Mouse (Mus musculus) intestine, embryonic 16.5 days (tissue): ENCODE results near the gene Magi2. TPM values are rescaled to one million over a fixed set of nuclear protein-coding genes. Genes with fewer than 3 reads are reported as not detected.

Source experiments
- ATAC-seq: fragments of 200-750 bp; cut with Nextera tagmentation; 2 replicates; pipeline ENCODE4 v1.8.0; 2017; ENCODE audit warnings: moderate TSS enrichment, moderate library complexity
- H3K27ac ChIP-seq: fragments of 300-500 bp; sonication (generic); 2 replicates; pipeline ENCODE4 v1.5.1; 2014; ENCODE audit warnings: mild to moderate bottlenecking, low read length
- H3K27me3 ChIP-seq: fragments of 300-500 bp; sonication (generic); replicated peaks from 2 replicates; pipeline ENCODE4 v1.6.1; 2014; ENCODE audit warnings: low read length, control low read depth, mixed read lengths; ENCODE audit not compliant: control insufficient read depth, insufficient read depth
- H3K36me3 ChIP-seq: fragments of 300-500 bp; sonication (generic); 2 replicates; pipeline ENCODE4 v1.6.1; 2014; ENCODE audit warnings: low read length, control low read depth; ENCODE audit not compliant: control insufficient read depth, insufficient read depth
- H3K4me1 ChIP-seq: fragments of 300-500 bp; sonication (generic); 2 replicates; pipeline ENCODE4 v1.6.1; 2014; ENCODE audit warnings: low read length, control low read depth, mixed read lengths; ENCODE audit not compliant: control insufficient read depth, insufficient read depth
- H3K4me2 ChIP-seq: fragments of 300-500 bp; sonication (generic); 2 replicates; pipeline ENCODE4 v1.6.1; 2014; ENCODE audit warnings: low read depth, low read length, control low read depth
- H3K4me3 ChIP-seq: fragments of 300-500 bp; sonication (generic); 2 replicates; pipeline ENCODE4 v1.5.1; 2014; ENCODE audit warnings: mild to moderate bottlenecking, low read length
- H3K9ac ChIP-seq: fragments of 300-500 bp; sonication (generic); 2 replicates; pipeline ENCODE4 v1.6.1; 2014; ENCODE audit warnings: low read depth, low read length
- H3K9me3 ChIP-seq: fragments of 300-500 bp; sonication (generic); 2 replicates; pipeline ENCODE4 v1.6.1; 2016; ENCODE audit warnings: low read length, control low read depth; ENCODE audit not compliant: control insufficient read depth
- WGBS: fragments of 180-500 bp; shearing (Covaris S2); extraction: QIAGEN DNeasy Blood & Tissue Kit; methylation state at CpG from one replicate; pipeline ENCODE4 v1.1.7; 2014; 5-methylcytosine and 5-hydroxymethylcytosine counted together
- polyA plus RNA-seq: library from polyadenylated mRNA; unstranded; fragments of >200 nt; fragmentation: Nextera tagmentation; extraction: Ambion mirVana; gene quantifications from 2 replicates; pipeline ENCODE4 v1.2.1, GENCODE M21; 2015

The Magi2 gene
- polyA plus RNA-seq, 1 experiment from 2014 or later: 3.0 TPM

DNA sequence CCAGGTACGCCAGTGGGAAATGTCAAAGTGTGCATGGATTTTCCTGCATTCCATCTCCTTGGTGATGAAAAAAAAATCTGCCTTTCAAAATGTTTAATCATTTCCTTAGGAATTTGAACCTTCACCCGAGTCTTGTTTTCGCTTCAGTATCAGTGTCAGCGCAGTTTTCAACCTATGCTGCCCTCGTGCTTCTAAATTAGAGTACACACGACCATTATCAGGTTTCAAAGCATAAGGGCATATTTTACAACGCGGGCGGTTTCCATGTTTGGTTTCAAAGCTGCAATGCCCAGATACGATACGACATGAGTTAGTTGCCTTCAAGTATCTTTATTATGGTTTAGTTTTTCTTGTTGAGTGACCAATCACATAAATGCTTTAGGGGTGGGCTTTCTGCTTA lies 1067.7 kb downstream of the Magi2 start:
- H3K36me3 ChIP-seq: no peaks in the 10 kb centered on the region
- no peaks in the 10 kb centered on the region for H3K9me3 ChIP-seq
- peak; percentile 67 for ATAC-seq
- H3K27me3 ChIP-seq: no peaks in the 10 kb centered on the region
- H3K4me3 ChIP-seq: no peak overlapping the region
- H3K4me1 ChIP-seq: no peaks in the 10 kb centered on the region
- WGBS: 41% methylated on average over 11 of the region's 11 CpGs
- no peak overlapping the region for H3K27ac ChIP-seq
- no peak overlapping the region for H3K9ac ChIP-seq
- H3K4me2 ChIP-seq: no peak overlapping the region; the same call in 1 of the 2 replicates

DNA sequence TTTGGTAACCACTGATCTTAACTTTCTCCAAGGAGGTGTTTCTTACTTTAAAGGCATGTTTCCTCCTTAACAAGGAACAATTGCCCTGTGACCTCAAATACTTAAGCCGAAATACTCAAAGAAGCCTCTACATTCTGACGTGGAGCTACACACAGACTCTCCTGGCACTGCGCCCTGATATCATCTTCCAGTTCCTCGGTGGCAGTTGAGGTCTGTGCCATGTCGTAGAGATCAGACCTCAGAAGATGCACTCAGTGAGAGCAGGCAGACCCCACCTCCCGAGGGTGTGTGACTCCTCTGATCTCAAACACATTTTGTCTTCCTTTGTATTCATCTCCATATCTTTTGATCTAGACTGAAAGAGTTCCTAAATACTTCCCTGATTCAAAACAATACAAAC lies 1073.0 kb downstream of the Magi2 start:
- H3K36me3 ChIP-seq: no peaks in the 10 kb centered on the region
- H3K9ac ChIP-seq: no peak overlapping the region
- no peak overlapping the region for H3K4me3 ChIP-seq
- H3K9me3 ChIP-seq: no peaks in the 10 kb centered on the region
- H3K27ac ChIP-seq: no peak overlapping the region
- 66% methylated on average over 6 of the region's 6 CpGs for WGBS
- H3K27me3 ChIP-seq: no peaks in the 10 kb centered on the region
- no peak for ATAC-seq
- no peak overlapping the region for H3K4me2 ChIP-seq
- no peaks in the 10 kb centered on the region for H3K4me1 ChIP-seq

DNA sequence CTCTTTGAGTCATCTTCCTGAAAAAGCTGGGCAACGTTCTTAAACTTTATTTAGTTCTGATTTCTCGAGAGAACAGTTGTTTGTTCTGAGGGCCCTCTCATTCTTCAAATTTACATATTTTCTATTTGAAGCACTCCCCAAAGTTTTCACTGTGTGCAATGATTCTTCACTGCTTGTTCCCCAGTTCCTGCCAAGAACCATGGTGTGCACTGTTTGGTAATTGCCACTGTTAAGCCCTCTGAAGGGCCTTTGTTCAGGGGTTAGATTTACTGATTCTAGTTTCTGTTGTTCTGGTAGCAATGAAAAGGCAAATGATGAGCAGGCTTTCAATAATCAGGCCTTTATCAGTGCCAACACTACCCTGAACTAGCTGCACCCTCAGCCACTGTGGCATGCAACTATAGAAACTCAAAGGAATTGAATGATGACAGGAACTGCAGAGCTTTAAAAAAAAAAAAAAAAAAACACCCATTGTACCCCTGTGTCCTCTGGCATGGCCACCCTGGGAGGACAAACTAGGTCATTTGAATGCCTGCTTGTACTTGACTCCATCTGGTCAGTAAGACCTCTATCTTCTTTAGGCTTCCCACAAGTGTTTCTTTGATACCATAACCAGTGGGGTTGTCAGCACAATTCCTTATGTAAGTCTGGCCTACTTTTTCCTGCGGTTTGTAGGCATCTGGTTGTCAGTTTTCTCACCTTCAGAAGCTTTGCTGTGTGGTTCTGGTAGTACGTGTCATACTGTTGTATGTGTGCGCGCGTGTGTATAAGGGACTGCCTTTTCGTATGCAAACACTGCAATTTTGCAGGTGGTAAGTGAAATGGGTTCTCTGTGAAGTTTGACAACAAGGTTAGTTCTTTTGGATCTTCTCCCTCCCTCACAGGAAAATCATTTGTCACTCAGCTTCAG lies 1076.5 kb downstream of the Magi2 start:
- H3K9ac ChIP-seq: no peak overlapping the region
- no peaks in the 10 kb centered on the region for H3K27me3 ChIP-seq
- no peak overlapping the region for H3K4me3 ChIP-seq
- H3K4me2 ChIP-seq: no peak overlapping the region
- no peaks in the 10 kb centered on the region for H3K4me1 ChIP-seq
- WGBS: 85% methylated on average over 8 of the region's 8 CpGs
- no peak overlapping the region for H3K27ac ChIP-seq
- H3K9me3 ChIP-seq: no peaks in the 10 kb centered on the region
- H3K36me3 ChIP-seq: no peaks in the 10 kb centered on the region
- ATAC-seq: no peak

DNA sequence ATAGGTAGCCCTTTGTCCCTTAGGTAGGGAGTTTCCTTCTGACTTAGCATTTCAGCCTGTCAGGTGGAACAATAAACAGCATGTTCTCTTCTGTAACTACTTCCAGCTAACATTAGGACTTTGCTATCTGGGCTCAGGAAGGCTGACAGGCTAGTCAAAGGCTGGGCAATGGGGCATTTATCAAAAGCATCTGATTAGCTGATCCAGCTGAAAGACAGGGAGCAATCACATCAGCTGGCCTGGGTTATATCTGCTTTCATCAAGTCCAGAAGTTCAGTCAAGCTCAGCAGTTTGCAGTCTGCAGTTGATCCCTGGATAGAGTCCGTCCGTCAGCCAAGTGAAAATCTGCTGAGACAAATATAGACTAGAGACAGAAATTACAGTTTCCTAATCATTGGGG lies 1094.1 kb downstream of the Magi2 start:
- peak; percentile 38; the same call in 1 of the 2 replicates for ATAC-seq
- H3K4me2 ChIP-seq: no peak overlapping the region
- H3K4me3 ChIP-seq: no peak overlapping the region
- H3K4me1 ChIP-seq: no peaks in the 10 kb centered on the region
- H3K27me3 ChIP-seq: no peaks in the 10 kb centered on the region
- WGBS: 70% methylated on average over 2 of the region's 2 CpGs
- H3K27ac ChIP-seq: no peak overlapping the region
- H3K9ac ChIP-seq: no peak overlapping the region
- no peaks in the 10 kb centered on the region for H3K36me3 ChIP-seq
- H3K9me3 ChIP-seq: no peaks in the 10 kb centered on the region

DNA sequence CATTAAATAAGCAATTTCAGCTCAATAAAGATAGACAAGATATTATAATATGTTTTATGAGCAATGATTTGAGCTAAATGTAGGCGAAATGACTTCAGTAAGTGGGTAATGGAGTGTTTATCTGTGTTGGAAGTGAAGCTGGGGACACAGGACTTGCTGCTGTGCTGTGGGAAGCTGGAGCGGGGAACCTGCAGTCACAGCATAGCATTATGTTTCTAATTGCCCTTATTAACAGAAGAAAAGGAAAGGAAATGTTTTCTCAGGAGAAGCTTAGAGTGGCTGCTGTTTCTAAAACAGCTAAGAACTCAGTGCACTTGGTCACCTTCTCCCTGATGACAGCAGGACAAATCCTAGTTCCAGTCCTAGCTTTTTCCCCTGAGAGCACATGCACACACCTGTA lies 1098.5 kb downstream of the Magi2 start:
- no peaks in the 10 kb centered on the region for H3K36me3 ChIP-seq
- no peak overlapping the region for H3K4me3 ChIP-seq
- 58% methylated on average over 2 of the region's 2 CpGs for WGBS
- no peaks in the 10 kb centered on the region for H3K27me3 ChIP-seq
- H3K27ac ChIP-seq: no peak overlapping the region
- ATAC-seq: no peak
- no peak overlapping the region for H3K9ac ChIP-seq
- H3K4me2 ChIP-seq: no peak overlapping the region
- H3K4me1 ChIP-seq: no peaks in the 10 kb centered on the region
- no peaks in the 10 kb centered on the region for H3K9me3 ChIP-seq

DNA sequence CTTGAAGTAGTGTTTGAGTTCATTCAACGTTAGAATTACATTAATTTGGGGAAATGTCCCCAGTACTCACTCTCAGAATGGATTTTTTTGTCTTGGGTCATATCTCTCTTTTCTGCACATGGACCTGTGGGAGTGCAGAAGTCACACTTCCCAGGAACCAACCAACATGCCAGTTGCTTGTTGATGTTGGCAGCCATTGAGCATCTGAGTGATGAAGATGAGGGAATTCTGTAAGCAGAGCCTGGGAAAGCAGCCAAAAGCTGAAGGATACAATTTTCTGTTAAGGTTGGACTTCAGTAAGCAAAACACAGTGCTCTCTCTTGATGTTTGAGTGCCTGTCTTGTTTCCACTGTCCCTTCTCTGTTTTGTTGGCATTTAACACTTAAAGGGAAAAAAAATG lies 1102.1 kb downstream of the Magi2 start:
- Histone ChIP-seq H3K27me3 (no peaks in the 10 kb centered on the region), H3K4me1 (no peaks in the 10 kb centered on the region), H3K27ac (no peak overlapping the region), H3K9me3 (no peaks in the 10 kb centered on the region), H3K36me3 (no peaks in the 10 kb centered on the region), H3K4me2 (no peak overlapping the region), H3K9ac (no peak overlapping the region), H3K4me3 (no peak overlapping the region)
- 43% methylated on average over 1 of the region's 1 CpGs for WGBS
- ATAC-seq: no peak

DNA sequence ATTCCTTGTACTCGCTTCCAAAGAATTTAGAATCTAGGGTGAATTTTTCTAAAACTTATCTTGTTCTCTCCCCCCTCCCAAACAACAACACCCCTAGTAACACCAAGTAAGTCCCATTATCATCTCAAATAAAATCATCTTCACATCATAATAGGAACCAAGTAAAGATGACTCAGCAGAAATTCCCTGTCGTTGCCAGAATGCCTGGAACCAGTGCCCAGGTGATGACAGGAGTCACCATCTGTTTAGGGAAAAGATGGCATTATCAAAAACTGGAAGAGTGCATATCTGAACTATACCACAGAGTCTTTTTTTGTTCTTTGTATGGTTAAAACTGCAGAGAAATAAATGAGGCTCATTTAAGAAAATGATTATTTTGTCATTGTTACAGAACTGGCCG lies 1103.2 kb downstream of the Magi2 start:
- H3K4me2 ChIP-seq: no peak overlapping the region
- no peaks in the 10 kb centered on the region for H3K9me3 ChIP-seq
- H3K36me3 ChIP-seq: no peaks in the 10 kb centered on the region
- no peaks in the 10 kb centered on the region for H3K27me3 ChIP-seq
- ATAC-seq: no peak
- 73% methylated on average over 3 of the region's 3 CpGs for WGBS
- no peak overlapping the region for H3K9ac ChIP-seq
- no peak overlapping the region for H3K4me3 ChIP-seq
- no peaks in the 10 kb centered on the region for H3K4me1 ChIP-seq
- H3K27ac ChIP-seq: no peak overlapping the region

DNA sequence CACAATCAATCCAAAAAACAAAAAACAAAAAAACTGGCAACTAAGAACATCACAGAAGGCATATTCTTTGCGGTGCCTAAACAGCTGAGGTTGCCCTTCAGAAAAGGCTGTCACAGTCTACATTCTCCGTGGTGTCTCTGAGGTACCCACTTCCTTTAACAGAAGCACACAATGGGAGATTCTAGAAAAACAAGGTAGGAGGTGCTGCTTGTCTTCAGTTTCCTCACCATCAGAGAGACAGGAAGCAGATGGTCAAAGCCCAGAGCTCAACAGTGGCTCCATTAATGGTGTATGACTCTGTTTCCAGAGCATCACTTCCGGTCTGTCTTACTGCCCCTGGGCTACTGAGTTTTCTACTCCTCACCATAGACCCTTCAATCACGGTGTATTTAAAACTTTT lies 1105.7 kb downstream of the Magi2 start:
- Histone ChIP-seq H3K9me3 (no peaks in the 10 kb centered on the region), H3K27ac (no peak overlapping the region), H3K4me1 (no peaks in the 10 kb centered on the region), H3K27me3 (no peaks in the 10 kb centered on the region), H3K4me2 (no peak overlapping the region), H3K4me3 (no peak overlapping the region), H3K36me3 (no peaks in the 10 kb centered on the region), H3K9ac (no peak overlapping the region)
- no peak for ATAC-seq
- 75% methylated on average over 4 of the region's 4 CpGs for WGBS

DNA sequence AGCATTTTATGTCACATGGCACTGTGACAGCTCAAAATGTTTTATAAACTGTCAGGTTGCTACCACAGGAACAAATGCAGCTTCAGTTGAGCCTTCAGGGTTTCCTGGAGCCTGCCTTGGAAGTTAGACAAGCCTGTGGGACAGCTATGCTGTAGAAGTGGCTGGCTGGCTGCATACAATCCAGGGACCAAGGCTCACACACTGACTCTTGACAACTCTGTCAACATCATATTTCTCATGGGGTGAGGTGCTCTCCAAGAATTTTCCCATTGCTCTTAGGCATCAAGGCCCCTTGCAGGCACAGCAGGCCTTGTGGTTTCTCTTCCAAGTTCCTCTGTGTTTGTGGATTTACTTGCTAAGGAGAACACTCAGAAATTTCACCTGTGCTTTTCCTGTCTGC lies 1107.7 kb downstream of the Magi2 start:
- H3K4me2 ChIP-seq: no peak overlapping the region
- no peak for ATAC-seq
- H3K4me1 ChIP-seq: no peaks in the 10 kb centered on the region
- H3K27ac ChIP-seq: no peak overlapping the region
- no peaks in the 10 kb centered on the region for H3K9me3 ChIP-seq
- H3K36me3 ChIP-seq: no peaks in the 10 kb centered on the region
- H3K9ac ChIP-seq: no peak overlapping the region
- no peaks in the 10 kb centered on the region for H3K27me3 ChIP-seq
- no peak overlapping the region for H3K4me3 ChIP-seq

DNA sequence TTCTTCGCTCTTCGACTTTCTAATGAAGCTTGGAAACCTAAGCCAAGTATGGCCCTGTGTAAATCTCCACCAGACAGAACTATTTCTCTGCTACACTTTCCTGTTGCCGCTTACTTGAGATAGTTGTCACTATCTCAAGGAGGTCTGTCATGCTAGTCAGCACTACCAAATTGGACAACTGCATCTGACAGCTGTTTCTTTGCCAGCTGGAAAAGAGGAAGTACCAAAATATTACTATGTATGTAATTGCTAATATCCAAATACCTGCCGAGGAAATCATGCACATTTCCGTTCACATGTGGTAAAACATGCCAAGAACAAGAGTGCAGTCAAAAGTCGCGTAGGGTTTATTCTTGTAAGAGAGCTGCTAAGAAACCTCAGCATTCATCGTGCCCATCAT lies 1126.1 kb downstream of the Magi2 start:
- Histone ChIP-seq H3K4me1 (no peaks in the 10 kb centered on the region), H3K27me3 (no peaks in the 10 kb centered on the region), H3K36me3 (no peaks in the 10 kb centered on the region), H3K4me3 (no peak overlapping the region), H3K4me2 (no peak overlapping the region), H3K9ac (no peak overlapping the region), H3K27ac (no peak overlapping the region), H3K9me3 (no peaks in the 10 kb centered on the region)
- 91% methylated on average over 8 of the region's 8 CpGs for WGBS
- no peak for ATAC-seq
